Mouse (Mus musculus) forebrain, embryonic 14.5 days (tissue): ENCODE results near the gene Fam161a. TPM values are rescaled to one million over a fixed set of nuclear protein-coding genes. Genes with fewer than 3 reads are reported as not detected.

ENCODE experiments used
- ATAC-seq: fragments of 200-750 bp; cut with Nextera tagmentation; 2 replicates; pipeline ENCODE4 v1.8.0; 2017; ENCODE audit warnings: mild to moderate bottlenecking, moderate library complexity
- DNase-seq: peaks from one replicate; pipeline ENCODE4 v3.0.0-alpha.2; 2015; ENCODE audit warnings: low spot score
- H3K27ac ChIP-seq: fragments of 300-500 bp; sonication (generic); 2 replicates; pipeline ENCODE4 v1.5.1; 2014; ENCODE audit warnings: low read depth, mild to moderate bottlenecking, control low read depth, low read length, moderate library complexity
- H3K27me3 ChIP-seq: fragments of 300-500 bp; sonication (generic); replicated peaks from 2 replicates; pipeline ENCODE4 v1.6.1; 2014; ENCODE audit warnings: low read length, control low read depth, mixed read lengths; ENCODE audit not compliant: control insufficient read depth, insufficient read depth
- H3K36me3 ChIP-seq: fragments of 300-500 bp; sonication (generic); 2 replicates; pipeline ENCODE4 v1.6.1; 2014; ENCODE audit warnings: low read length, control low read depth; ENCODE audit not compliant: control insufficient read depth, insufficient read depth
- H3K4me1 ChIP-seq: fragments of 300-500 bp; sonication (generic); 2 replicates; pipeline ENCODE4 v1.6.1; 2014; ENCODE audit warnings: antibody characterized with exemption, low read length, control low read depth; ENCODE audit not compliant: control insufficient read depth, insufficient read depth
- H3K4me2 ChIP-seq: fragments of 300-500 bp; sonication (generic); 2 replicates; pipeline ENCODE4 v1.6.1; 2014; ENCODE audit warnings: mild to moderate bottlenecking, control low read depth, low read length
- H3K4me3 ChIP-seq: fragments of 300-500 bp; sonication (generic); 2 replicates; pipeline ENCODE4 v1.5.1; 2014; ENCODE audit warnings: low read depth, low read length, control low read depth
- H3K9ac ChIP-seq: fragments of 300-500 bp; sonication (generic); 2 replicates; pipeline ENCODE4 v1.6.1; 2014; ENCODE audit warnings: mild to moderate bottlenecking, low read length, control low read depth, moderate library complexity
- H3K9me3 ChIP-seq: fragments of 300-500 bp; sonication (generic); replicated peaks from 2 replicates; pipeline ENCODE4 v1.6.1; 2016; ENCODE audit warnings: low read length, control low read depth, mixed read lengths; ENCODE audit not compliant: control insufficient read depth
- WGBS: fragments of 180-500 bp; shearing (Covaris S2); extraction: QIAGEN DNeasy Blood & Tissue Kit; methylation state at CpG from one replicate; pipeline ENCODE4 v1.1.7; 2014; 5-methylcytosine and 5-hydroxymethylcytosine counted together
- polyA plus RNA-seq: library from polyadenylated mRNA; unstranded; fragments of >200 nt; fragmentation: Nextera tagmentation; extraction: Ambion mirVana; gene quantifications from 2 replicates; pipeline ENCODE4 v1.2.1, GENCODE M21; 2014

Fam161a gene
- polyA plus RNA-seq, 1 experiment from 2014 or later: 3.2 TPM

GRCm38 (mm10) chr11:23005276-23005675, 2.1 kb upstream of the Fam161a start:
- H3K9me3 ChIP-seq: no peaks in the 10 kb centered on the region
- H3K36me3 ChIP-seq: peaks cover 45% of the 10 kb centered on the region
- ATAC-seq (no peak), DNase-seq (no peak)
- no peak overlapping the region for H3K27ac ChIP-seq
- no peak overlapping the region for H3K4me3 ChIP-seq
- H3K27me3 ChIP-seq: no peaks in the 10 kb centered on the region
- 88% methylated on average over 1 of the region's 1 CpGs for WGBS
- no peak overlapping the region for H3K4me2 ChIP-seq
- no peak overlapping the region for H3K9ac ChIP-seq
- H3K4me1 ChIP-seq: 0 out of 2 replicates have a peak, but pooled peaks cover 3% of the 10 kb centered on the region

- peak overlapping the region; percentile 69 for H3K4me2 ChIP-seq
- ATAC-seq: no peak
- H3K27ac ChIP-seq: peak overlapping the region; percentile 89
- peak overlapping the region; percentile 50 for H3K4me3 ChIP-seq
- no peaks in the 10 kb centered on the region for H3K9me3 ChIP-seq
- peak; percentile 21 for DNase-seq
- 4% methylated on average over 6 of the region's 6 CpGs for WGBS
- H3K36me3 ChIP-seq: peaks cover 28% of the 10 kb centered on the region
- H3K4me1 ChIP-seq: 0 out of 2 replicates have a peak, but pooled peaks cover 3% of the 10 kb centered on the region
- peak overlapping the region; percentile 78 for H3K9ac ChIP-seq
- no peaks in the 10 kb centered on the region for H3K27me3 ChIP-seq
Observed at GRCm38 (mm10) chr11:23007166-23007480, 208 bp upstream of the Fam161a start.

GRCm38 (mm10) chr11:23008181-23008823, 971 bp downstream of the Fam161a start:
- peak overlapping the region; percentile 89 for H3K27ac ChIP-seq
- peak; percentile 91 for DNase-seq

DNA sequence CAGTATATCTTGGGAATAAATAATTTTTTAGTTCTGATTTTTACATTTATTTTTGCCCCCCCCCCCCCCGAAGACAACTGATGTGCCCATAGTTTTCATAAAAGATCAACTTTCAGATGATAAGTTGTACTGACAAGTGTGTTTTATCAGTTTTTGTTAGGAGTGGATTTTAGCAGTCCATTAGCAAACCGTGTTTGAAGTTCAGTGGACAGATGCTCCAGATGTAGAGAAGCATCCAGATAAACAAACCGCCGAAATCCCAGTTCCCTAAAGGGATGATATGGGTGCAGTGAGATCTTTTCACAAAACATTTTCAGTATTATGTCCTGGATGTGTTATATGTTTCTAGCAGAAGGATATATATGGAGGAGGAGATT, 1.5 kb downstream of the Fam161a start:
- DNase-seq: no peak
- Histone ChIP-seq H3K9me3 (no peaks in the 10 kb centered on the region), H3K4me3 (peak overlapping the region; percentile 50), H3K27ac (no peak overlapping the region), H3K4me2 (peak overlapping the region; percentile 69), H3K27me3 (no peaks in the 10 kb centered on the region), H3K36me3 (peaks cover 15% of the 10 kb centered on the region), H3K9ac (peak overlapping the region; percentile 78), H3K4me1 (0 out of 2 replicates have a peak, but pooled peaks cover 3% of the 10 kb centered on the region)
- no peak for ATAC-seq
- WGBS: 36% methylated on average over 4 of the region's 4 CpGs

More at GRCm38 (mm10) chr11:23008181-23008823, 971 bp downstream of the Fam161a start:
- Histone ChIP-seq H3K4me1 (0 out of 2 replicates have a peak, but pooled peaks cover 3% of the 10 kb centered on the region), H3K4me2 (peak overlapping the region; percentile 69), H3K4me3 (peak overlapping the region; percentile 50), H3K36me3 (peaks cover 20% of the 10 kb centered on the region), H3K27me3 (no peaks in the 10 kb centered on the region), H3K9me3 (no peaks in the 10 kb centered on the region), H3K9ac (peak overlapping the region; percentile 78)
- peak; percentile 96 for ATAC-seq
- WGBS: under 1% methylated on average over 40 of the region's 40 CpGs

DNA sequence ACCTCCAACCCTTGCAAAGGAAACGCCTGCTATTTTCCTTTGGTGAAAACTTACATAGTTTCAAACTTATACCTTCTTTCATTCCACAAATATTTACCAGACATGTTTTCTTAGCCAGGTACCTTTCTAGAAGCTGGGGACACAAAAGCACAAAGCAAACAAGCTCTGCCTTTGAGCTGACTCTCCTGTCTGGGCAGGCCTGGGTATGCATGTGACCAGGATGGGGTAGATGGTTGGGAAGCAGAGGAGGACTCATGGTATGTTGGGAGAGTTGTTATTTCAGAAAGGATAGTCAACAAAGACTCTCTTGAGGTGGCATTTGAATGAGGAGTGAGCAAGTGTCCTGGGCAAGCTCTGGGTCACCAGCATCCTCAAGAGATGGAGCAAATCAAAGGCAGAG, 5.8 kb downstream of the Fam161a start:
- Histone ChIP-seq H3K4me2 (no peak overlapping the region), H3K9me3 (no peaks in the 10 kb centered on the region), H3K36me3 (no peaks in the 10 kb centered on the region), H3K4me1 (no peaks in the 10 kb centered on the region), H3K4me3 (no peak overlapping the region), H3K27me3 (no peaks in the 10 kb centered on the region), H3K27ac (no peak overlapping the region), H3K9ac (no peak overlapping the region)
- WGBS: 86% methylated on average over 1 of the region's 1 CpGs
- DNase-seq (no peak), ATAC-seq (no peak)

GRCm38 (mm10) chr11:23013580-23014294, 6.4 kb downstream of the Fam161a start:
- Histone ChIP-seq H3K9ac (no peak overlapping the region), H3K4me3 (no peak overlapping the region), H3K27ac (no peak overlapping the region), H3K27me3 (no peaks in the 10 kb centered on the region), H3K9me3 (no peaks in the 10 kb centered on the region), H3K36me3 (no peaks in the 10 kb centered on the region), H3K4me2 (no peak overlapping the region), H3K4me1 (no peaks in the 10 kb centered on the region)
- no peak for DNase-seq
- no peak for ATAC-seq
- WGBS: 89% methylated on average over 4 of the region's 4 CpGs

DNA sequence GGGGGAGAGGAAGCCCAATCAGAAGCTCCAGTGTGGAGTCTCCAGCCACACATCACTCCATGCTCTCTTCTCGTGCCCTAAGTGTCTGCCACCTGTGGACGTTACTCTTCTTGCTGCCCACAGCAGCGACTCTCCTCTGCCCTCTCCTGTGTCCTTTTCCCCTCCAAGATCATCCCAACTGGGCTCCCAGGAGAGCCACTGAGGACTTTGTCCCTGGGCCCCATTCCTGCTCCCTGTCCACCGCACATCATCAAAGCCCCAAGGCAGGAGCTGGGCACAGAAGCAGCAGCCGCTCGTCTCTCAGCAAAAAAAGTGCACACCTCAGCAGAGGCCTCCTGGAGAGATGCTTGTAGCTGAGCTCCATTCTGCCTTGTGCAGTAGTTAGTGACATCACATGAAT, 7.7 kb downstream of the Fam161a start:
- Histone ChIP-seq H3K36me3 (no peaks in the 10 kb centered on the region), H3K4me1 (no peaks in the 10 kb centered on the region), H3K4me3 (no peak overlapping the region), H3K4me2 (no peak overlapping the region), H3K9ac (no peak overlapping the region), H3K27me3 (no peaks in the 10 kb centered on the region), H3K27ac (no peak overlapping the region), H3K9me3 (no peaks in the 10 kb centered on the region)
- ATAC-seq (no peak), DNase-seq (no peak)
- 67% methylated on average over 6 of the region's 6 CpGs for WGBS

DNA sequence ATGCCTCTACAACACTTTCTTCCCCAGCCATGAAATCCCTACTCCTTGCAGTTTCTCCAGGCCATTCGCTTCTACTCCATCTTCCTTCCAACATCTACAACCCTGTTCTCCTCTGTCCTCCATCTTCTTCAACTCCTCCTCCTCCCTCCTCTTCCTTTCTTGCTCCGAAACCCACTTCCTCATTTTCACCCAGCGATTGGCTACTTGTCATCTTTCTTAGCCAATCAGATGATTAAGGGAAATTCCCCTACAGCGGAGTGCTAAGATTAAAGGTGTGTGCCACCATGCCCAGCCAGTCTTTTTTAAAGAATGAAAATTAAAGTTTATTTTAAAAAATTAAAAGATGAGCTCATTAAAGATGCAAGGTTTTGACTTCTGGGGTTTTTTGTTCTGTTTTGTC, 10.6 kb downstream of the Fam161a start:
- 95% methylated on average over 4 of the region's 4 CpGs for WGBS
- Histone ChIP-seq H3K4me1 (no peaks in the 10 kb centered on the region), H3K4me2 (no peak overlapping the region), H3K9ac (no peak overlapping the region), H3K4me3 (no peak overlapping the region), H3K27me3 (no peaks in the 10 kb centered on the region), H3K9me3 (no peaks in the 10 kb centered on the region), H3K27ac (no peak overlapping the region), H3K36me3 (no peaks in the 10 kb centered on the region)
- DNase-seq (no peak), ATAC-seq (no peak)

- Histone ChIP-seq H3K4me1 (no peaks in the 10 kb centered on the region), H3K4me2 (no peak overlapping the region), H3K27ac (no peak overlapping the region), H3K4me3 (no peak overlapping the region), H3K9me3 (no peaks in the 10 kb centered on the region), H3K9ac (no peak overlapping the region), H3K27me3 (no peaks in the 10 kb centered on the region), H3K36me3 (no peaks in the 10 kb centered on the region)
- DNase-seq (no peak), ATAC-seq (no peak)
- 74% methylated on average over 24 of the region's 24 CpGs for WGBS
Observed at GRCm38 (mm10) chr11:23020116-23020770, 12.9 kb downstream of the Fam161a start.
